Mouse (Mus musculus): ENCODE data around the gene Dlx2.

- TF ChIP-seq POLR2A (IDR thresholded peaks at IDR 0.05; ENCODE audit: extremely low read depth, insufficient read depth, low read length) (no peak), CTCF (IDR thresholded peaks at IDR 0.05; ENCODE audit: low read depth, low read length) (no peak)
Observed at GRCm38 (mm10) chr2:71494503-71494902, 52.1 kb downstream of the Dlx2 start.

All from liver, adult 2 months (tissue).